Mouse (Mus musculus) lung, postnatal 0 days (tissue): ENCODE data around the gene Cib2. TPM values are rescaled to one million over a fixed set of nuclear protein-coding genes. Genes with fewer than 3 reads are reported as not detected.
A peak's percentile ranks its signal among the peaks of the same experiment; 100 is the strongest.
"Not testable (repeated sequence)": the region's sequence is repeated elsewhere in the genome, so short reads cannot be mapped to it uniquely, and the experiment has no call there.

Experiments used
- ATAC-seq: fragments of 200-750 bp; cut with Nextera tagmentation; 2 replicates; pipeline ENCODE4 v1.8.0; 2017; ENCODE audit warnings: moderate library complexity
- DNase-seq: peaks from one replicate; pipeline ENCODE4 v3.0.0-alpha.2; 2016; ENCODE audit warnings: low spot score
- H3K27ac ChIP-seq: fragments of 300-500 bp; sonication (generic); 2 replicates; pipeline ENCODE4 v1.5.1; 2014; ENCODE audit warnings: antibody characterized with exemption, mild to moderate bottlenecking, low read length, mixed read lengths
- H3K27me3 ChIP-seq: fragments of 300-500 bp; sonication (generic); replicated peaks from 2 replicates; pipeline ENCODE4 v1.6.1; 2014; ENCODE audit warnings: low read length, mixed read lengths; ENCODE audit not compliant: insufficient read depth
- H3K36me3 ChIP-seq: fragments of 300-500 bp; sonication (generic); 2 replicates; pipeline ENCODE4 v1.6.1; 2014; ENCODE audit warnings: low read length, mixed read lengths; ENCODE audit not compliant: insufficient read depth
- H3K4me1 ChIP-seq: fragments of 300-500 bp; sonication (generic); 2 replicates; pipeline ENCODE4 v1.6.1; 2014; ENCODE audit warnings: antibody characterized with exemption, low read depth, low read length, mixed read lengths; ENCODE audit not compliant: insufficient read depth
- H3K4me2 ChIP-seq: fragments of 300-500 bp; sonication (generic); replicated peaks from 2 replicates; pipeline ENCODE4 v1.6.1; 2014; ENCODE audit warnings: low read depth, mild to moderate bottlenecking, low read length, moderate library complexity, mixed read lengths
- H3K4me3 ChIP-seq: fragments of 300-500 bp; sonication (generic); 2 replicates; pipeline ENCODE4 v1.5.1; 2014; ENCODE audit warnings: low read depth, low read length
- H3K9ac ChIP-seq: fragments of 300-500 bp; sonication (generic); replicated peaks from 2 replicates; pipeline ENCODE4 v1.6.1; 2014; ENCODE audit warnings: low read depth, mild to moderate bottlenecking
- H3K9me3 ChIP-seq: fragments of 300-500 bp; sonication (generic); 2 replicates; pipeline ENCODE4 v1.6.1; 2016; ENCODE audit warnings: low read length, mixed read lengths
- CTCF ChIP-seq: IDR thresholded peaks from 2 replicates; pipeline ENCODE4 v1.5.1; 2016; ENCODE audit warnings: antibody characterized with exemption, mild to moderate bottlenecking
- EP300 ChIP-seq: IDR thresholded peaks from 2 replicates; pipeline ENCODE4 v1.6.1; 2016; ENCODE audit warnings: antibody characterized with exemption, mild to moderate bottlenecking, control low read depth
- WGBS: fragments of 180-500 bp; shearing (Covaris S2); extraction: QIAGEN DNeasy Blood & Tissue Kit; methylation state at CpG from one replicate; pipeline ENCODE4 v1.1.7; 2014; 5-methylcytosine and 5-hydroxymethylcytosine counted together
- polyA plus RNA-seq: library from polyadenylated mRNA; unstranded; fragments of >200 nt; fragmentation: Nextera tagmentation; extraction: Ambion mirVana; gene quantifications from 2 replicates; pipeline ENCODE4 v1.2.1, GENCODE M21; 2015

Gene Cib2
- polyA plus RNA-seq, 1 experiment from 2014 or later, result 6.2 TPM

- no peak overlapping the region for H3K4me2 ChIP-seq
- TF ChIP-seq EP300 (no peak), CTCF (no peak)
- no peak overlapping the region for H3K9ac ChIP-seq
Measured at GRCm38 (mm10) chr9:54587863-54588262, 27.8 kb upstream of the Cib2 start.

GRCm38 (mm10) chr9:54586199-54587061, 26.4 kb upstream of the Cib2 start, which contains the start of gene Idh3a:
Gene Idh3a (plus strand): TSS chr9:54586334.
- no peaks in the 10 kb centered on the region for H3K9me3 ChIP-seq
- peak within 1 kb of the TSS; percentile 84 for H3K4me3 ChIP-seq
- peak within 1 kb of the TSS; percentile 99 for H3K4me2 ChIP-seq
- TF ChIP-seq EP300 (no peak), CTCF (no peak)
- 2% methylated on average over 68 of the region's 73 CpGs for WGBS
- peak; percentile 99 for DNase-seq
- ATAC-seq, result peak; percentile 100
- peaks cover 9% of the 10 kb centered on the region; the same call in 1 of the 2 replicates for H3K4me1 ChIP-seq
- H3K9ac ChIP-seq, result peak within 1 kb of the TSS; percentile 79
- no peak within 1 kb of the TSS for H3K27ac ChIP-seq
- no peaks in the 10 kb centered on the region for H3K36me3 ChIP-seq
- no peaks in the 10 kb centered on the region for H3K27me3 ChIP-seq

More at GRCm38 (mm10) chr9:54587863-54588262, 27.8 kb upstream of the Cib2 start:
- no peak overlapping the region for H3K27ac ChIP-seq
- H3K9me3 ChIP-seq, result no peaks in the 10 kb centered on the region
- WGBS, result 65% methylated on average over 4 of the region's 4 CpGs
- no peaks in the 10 kb centered on the region for H3K36me3 ChIP-seq
- ATAC-seq (no peak), DNase-seq (no peak)
- H3K4me1 ChIP-seq, result peaks cover 9% of the 10 kb centered on the region; the same call in 1 of the 2 replicates
- no peak overlapping the region for H3K4me3 ChIP-seq
- no peaks in the 10 kb centered on the region for H3K27me3 ChIP-seq

DNA sequence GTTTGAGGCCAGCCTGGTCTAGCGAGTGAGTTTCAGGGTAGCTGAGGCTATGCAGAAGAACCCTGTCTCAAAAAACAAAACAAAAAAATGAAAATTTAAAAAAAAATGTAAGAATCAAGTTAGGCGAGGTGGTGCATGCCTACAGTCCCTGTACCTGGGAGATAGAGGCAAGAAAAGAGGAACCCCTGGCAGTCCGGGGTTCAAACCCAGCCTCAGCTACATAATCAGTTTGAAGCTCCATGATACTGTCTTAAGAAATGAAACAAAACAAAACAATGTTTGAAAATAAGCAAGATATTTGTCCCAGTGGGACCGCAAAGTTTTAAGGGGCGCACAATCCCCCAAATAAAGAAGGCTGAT, 25.8 kb upstream of the Cib2 start:
- Histone ChIP-seq H3K4me1 (peaks cover 9% of the 10 kb centered on the region; the same call in 1 of the 2 replicates), H3K27ac (no peak overlapping the region), H3K4me2 (peak overlapping the region; percentile 99), H3K36me3 (no peaks in the 10 kb centered on the region), H3K4me3 (peak overlapping the region; percentile 84), H3K9me3 (no peaks in the 10 kb centered on the region), H3K9ac (no peak overlapping the region), H3K27me3 (no peaks in the 10 kb centered on the region)
- DNase-seq (no peak), ATAC-seq (no peak)
- 29% methylated on average over 5 of the region's 5 CpGs for WGBS
- TF ChIP-seq EP300, result no peak
- TF ChIP-seq CTCF, result no peak

DNA sequence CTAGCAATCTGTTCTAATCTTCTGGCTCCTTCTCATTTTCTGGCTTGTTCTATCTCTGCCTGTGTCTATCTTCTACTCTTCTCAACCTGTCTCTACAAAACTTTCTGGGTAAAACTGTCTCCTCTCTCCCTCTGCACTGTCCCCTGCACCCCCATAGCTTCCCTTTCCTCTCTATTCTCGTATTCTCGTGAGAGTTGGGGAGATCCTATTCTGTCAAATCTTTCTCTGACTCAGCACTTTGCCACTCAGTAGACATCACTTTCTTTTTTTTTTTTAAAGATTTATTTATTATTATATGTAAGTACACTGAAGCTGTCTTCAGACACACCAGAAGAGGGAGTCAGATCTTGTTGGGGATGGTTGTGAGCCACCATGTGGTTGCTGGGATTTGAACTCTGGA, 24.1 kb upstream of the Cib2 start:
- not testable (repeated sequence) for H3K4me2 ChIP-seq, H3K27ac ChIP-seq, H3K9me3 ChIP-seq, DNase-seq, H3K4me3 ChIP-seq, ATAC-seq, H3K36me3 ChIP-seq, H3K4me1 ChIP-seq, H3K9ac ChIP-seq, H3K27me3 ChIP-seq
- WGBS, result 67% methylated on average over 2 of the region's 2 CpGs

DNA sequence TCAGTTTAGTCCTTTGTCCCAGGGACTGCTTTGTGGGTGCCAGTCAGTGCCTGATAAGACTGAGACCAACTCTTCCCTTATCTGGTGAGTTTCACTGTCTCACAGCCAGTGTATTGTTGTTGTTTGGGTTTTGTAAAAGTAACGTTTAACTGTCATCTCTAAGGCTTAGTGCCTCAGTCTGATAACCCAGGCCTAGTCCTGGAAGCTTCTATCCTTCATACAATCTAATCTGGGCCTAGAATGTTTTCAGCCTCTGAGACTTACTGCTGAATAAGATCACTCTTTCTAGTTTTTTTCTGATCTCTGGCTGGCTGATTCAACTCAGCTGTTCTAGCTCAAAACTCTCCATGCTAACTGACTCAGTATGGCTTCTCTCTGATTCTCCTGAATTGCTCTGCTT, 23.7 kb upstream of the Cib2 start:
- H3K4me3 ChIP-seq, result no peak overlapping the region
- ATAC-seq, result no peak
- WGBS, result 46% methylated on average over 1 of the region's 1 CpGs

GRCm38 (mm10) chr9:54571130-54571839, 11.3 kb upstream of the Cib2 start:
- Histone ChIP-seq H3K4me1 (peaks cover 3% of the 10 kb centered on the region; the same call in 1 of the 2 replicates), H3K9me3 (no peaks in the 10 kb centered on the region), H3K27ac (no peak overlapping the region), H3K9ac (no peak overlapping the region), H3K36me3 (no peaks in the 10 kb centered on the region), H3K4me2 (no peak overlapping the region), H3K27me3 (no peaks in the 10 kb centered on the region), H3K4me3 (no peak overlapping the region)
- ATAC-seq, result no peak
- WGBS, result 44% methylated on average over 9 of the region's 9 CpGs
- no peak for TF ChIP-seq CTCF
- no peak for TF ChIP-seq EP300
- DNase-seq, result no peak

More for the DNA sequence above, 23.7 kb upstream of the Cib2 start:
- DNase-seq, result no peak
- Histone ChIP-seq H3K9ac (no peak overlapping the region), H3K27ac (no peak overlapping the region), H3K4me1 (peaks cover 9% of the 10 kb centered on the region; the same call in 1 of the 2 replicates), H3K4me2 (no peak overlapping the region), H3K36me3 (no peaks in the 10 kb centered on the region), H3K27me3 (no peaks in the 10 kb centered on the region), H3K9me3 (no peaks in the 10 kb centered on the region)
- TF ChIP-seq EP300 (no peak), CTCF (no peak)
